Mouse (Mus musculus): ENCODE data around the gene Rnf26.

- no peak for TF ChIP-seq CTCF (IDR thresholded peaks at IDR 0.05; ENCODE audit: low read depth)
- no peak for TF ChIP-seq EP300 (IDR thresholded peaks at IDR 0.05; ENCODE audit: low read depth)
Measured at GRCm38 (mm10) chr9:44085741-44086665, 27.3 kb downstream of the Rnf26 start.
